Mouse (Mus musculus): ENCODE measurements around the gene Eif5b.
"Not testable (repeated sequence)": the region's sequence is repeated elsewhere in the genome, so short reads cannot be mapped to it uniquely, and the experiment has no call there.

DNA sequence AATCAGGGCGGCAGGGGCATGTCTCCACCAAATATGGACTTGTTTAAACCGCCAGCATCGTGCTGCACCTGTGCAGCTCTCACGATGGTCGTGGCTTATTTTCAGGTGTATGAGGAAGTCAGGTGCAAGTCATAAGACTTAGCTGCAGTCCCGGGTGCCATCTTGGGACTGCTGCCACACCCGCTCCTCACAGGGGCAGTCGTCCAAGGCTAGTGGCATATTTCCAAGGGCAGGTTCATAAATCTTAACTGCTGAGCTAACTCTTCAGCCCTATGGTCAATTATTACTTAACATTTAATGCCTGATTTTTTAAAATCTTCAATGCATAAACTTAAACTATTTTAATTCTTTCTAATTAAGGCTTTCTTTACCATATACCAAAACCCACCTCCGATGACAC lies 21.1 kb upstream of the Eif5b start:
- TF ChIP-seq CTCF (IDR thresholded peaks at IDR 0.05; ENCODE audit: borderline replicate concordance, insufficient read depth, low read length); POLR2A (IDR thresholded peaks at IDR 0.05; ENCODE audit: low read depth, low read length): not testable (repeated sequence)

Measured in embryonic fibroblast, embryonic 13.5 days (primary cell).